Mouse (Mus musculus) lung, postnatal 0 days (tissue): Measurements from ENCODE around the gene Tmem178b. TPM values are rescaled to one million over a fixed set of nuclear protein-coding genes. Genes with fewer than 3 reads are reported as not detected.
A peak's percentile ranks its signal among the peaks of the same experiment; 100 is the strongest.

Source experiments
- ATAC-seq: fragments of 200-750 bp; cut with Nextera tagmentation; 2 replicates; pipeline ENCODE4 v1.8.0; 2017; ENCODE audit warnings: moderate library complexity
- DNase-seq: peaks from one replicate; pipeline ENCODE4 v3.0.0-alpha.2; 2016; ENCODE audit warnings: low spot score
- H3K27ac ChIP-seq: fragments of 300-500 bp; sonication (generic); 2 replicates; pipeline ENCODE4 v1.5.1; 2014; ENCODE audit warnings: antibody characterized with exemption, mild to moderate bottlenecking, low read length, mixed read lengths
- H3K27me3 ChIP-seq: fragments of 300-500 bp; sonication (generic); replicated peaks from 2 replicates; pipeline ENCODE4 v1.6.1; 2014; ENCODE audit warnings: low read length, mixed read lengths; ENCODE audit not compliant: insufficient read depth
- H3K36me3 ChIP-seq: fragments of 300-500 bp; sonication (generic); 2 replicates; pipeline ENCODE4 v1.6.1; 2014; ENCODE audit warnings: low read length, mixed read lengths; ENCODE audit not compliant: insufficient read depth
- H3K4me1 ChIP-seq: fragments of 300-500 bp; sonication (generic); 2 replicates; pipeline ENCODE4 v1.6.1; 2014; ENCODE audit warnings: antibody characterized with exemption, low read depth, low read length, mixed read lengths; ENCODE audit not compliant: insufficient read depth
- H3K4me2 ChIP-seq: fragments of 300-500 bp; sonication (generic); replicated peaks from 2 replicates; pipeline ENCODE4 v1.6.1; 2014; ENCODE audit warnings: low read depth, mild to moderate bottlenecking, low read length, moderate library complexity, mixed read lengths
- H3K4me3 ChIP-seq: fragments of 300-500 bp; sonication (generic); 2 replicates; pipeline ENCODE4 v1.5.1; 2014; ENCODE audit warnings: low read depth, low read length
- H3K9ac ChIP-seq: fragments of 300-500 bp; sonication (generic); replicated peaks from 2 replicates; pipeline ENCODE4 v1.6.1; 2014; ENCODE audit warnings: low read depth, mild to moderate bottlenecking
- H3K9me3 ChIP-seq: fragments of 300-500 bp; sonication (generic); 2 replicates; pipeline ENCODE4 v1.6.1; 2016; ENCODE audit warnings: low read length, mixed read lengths
- CTCF ChIP-seq: IDR thresholded peaks from 2 replicates; pipeline ENCODE4 v1.5.1; 2016; ENCODE audit warnings: antibody characterized with exemption, mild to moderate bottlenecking
- EP300 ChIP-seq: IDR thresholded peaks from 2 replicates; pipeline ENCODE4 v1.6.1; 2016; ENCODE audit warnings: antibody characterized with exemption, mild to moderate bottlenecking, control low read depth
- WGBS: fragments of 180-500 bp; shearing (Covaris S2); extraction: QIAGEN DNeasy Blood & Tissue Kit; methylation state at CpG from one replicate; pipeline ENCODE4 v1.1.7; 2014; 5-methylcytosine and 5-hydroxymethylcytosine counted together
- polyA plus RNA-seq: library from polyadenylated mRNA; unstranded; fragments of >200 nt; fragmentation: Nextera tagmentation; extraction: Ambion mirVana; gene quantifications from 2 replicates; pipeline ENCODE4 v1.2.1, GENCODE M21; 2015

The Tmem178b gene
- polyA plus RNA-seq, 1 experiment from 2014 or later: 0.10 TPM

DNA sequence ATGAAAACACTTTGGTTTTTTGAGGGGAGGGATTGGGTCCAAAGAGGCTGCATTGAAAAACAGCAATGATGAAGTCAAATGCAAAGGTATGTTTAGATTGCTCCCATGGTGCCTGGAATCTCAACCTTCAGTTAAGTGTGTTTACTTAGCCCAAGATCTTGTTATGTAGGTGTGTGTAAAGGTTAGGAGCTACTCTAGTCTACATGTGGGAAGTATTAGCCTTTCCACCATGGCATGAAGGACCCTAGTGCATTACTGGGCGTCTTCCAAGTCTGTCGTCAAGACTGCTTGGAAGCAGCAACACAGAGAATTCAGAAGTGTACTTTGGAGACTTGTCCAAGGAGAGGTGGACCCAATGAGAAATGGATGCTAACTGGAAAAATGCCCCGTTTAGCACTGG, 205.3 kb downstream of the Tmem178b start:
- Histone ChIP-seq H3K36me3 (no peaks in the 10 kb centered on the region), H3K9ac (no peak overlapping the region), H3K4me1 (no peaks in the 10 kb centered on the region), H3K4me3 (no peak overlapping the region), H3K27ac (no peak overlapping the region), H3K27me3 (no peaks in the 10 kb centered on the region), H3K4me2 (no peak overlapping the region), H3K9me3 (no peaks in the 10 kb centered on the region)
- DNase-seq (peak; percentile 67), ATAC-seq (peak; percentile 93)
- no peak for TF ChIP-seq CTCF
- peak; percentile 77 for TF ChIP-seq EP300
- 51% methylated on average over 3 of the region's 3 CpGs for WGBS

DNA sequence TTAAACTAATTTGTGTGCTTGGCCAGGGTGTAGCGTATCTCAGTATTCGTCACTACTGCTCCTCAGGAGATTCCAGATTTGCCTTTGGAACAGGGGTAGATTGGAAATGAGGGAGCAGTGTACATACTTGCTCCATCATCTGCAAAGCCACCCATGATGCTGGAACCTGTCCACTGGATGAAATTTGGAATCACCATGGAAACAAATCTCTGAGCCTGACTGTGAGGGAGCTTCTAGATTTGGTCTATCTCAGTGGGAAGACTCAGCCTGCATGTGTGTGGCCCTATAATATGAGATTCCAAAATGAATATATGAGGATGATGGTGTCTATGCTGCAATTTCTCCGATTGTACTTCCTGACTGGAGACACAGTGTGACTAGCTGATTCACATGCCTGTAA, 210.7 kb downstream of the Tmem178b start:
- Histone ChIP-seq H3K4me2 (no peak overlapping the region), H3K27me3 (no peaks in the 10 kb centered on the region), H3K4me1 (no peaks in the 10 kb centered on the region), H3K27ac (no peak overlapping the region), H3K9me3 (no peaks in the 10 kb centered on the region), H3K36me3 (no peaks in the 10 kb centered on the region), H3K9ac (no peak overlapping the region), H3K4me3 (no peak overlapping the region)
- WGBS: 76% methylated on average over 3 of the region's 3 CpGs
- no peak for DNase-seq
- no peak for TF ChIP-seq EP300
- no peak for TF ChIP-seq CTCF
- no peak for ATAC-seq

DNA sequence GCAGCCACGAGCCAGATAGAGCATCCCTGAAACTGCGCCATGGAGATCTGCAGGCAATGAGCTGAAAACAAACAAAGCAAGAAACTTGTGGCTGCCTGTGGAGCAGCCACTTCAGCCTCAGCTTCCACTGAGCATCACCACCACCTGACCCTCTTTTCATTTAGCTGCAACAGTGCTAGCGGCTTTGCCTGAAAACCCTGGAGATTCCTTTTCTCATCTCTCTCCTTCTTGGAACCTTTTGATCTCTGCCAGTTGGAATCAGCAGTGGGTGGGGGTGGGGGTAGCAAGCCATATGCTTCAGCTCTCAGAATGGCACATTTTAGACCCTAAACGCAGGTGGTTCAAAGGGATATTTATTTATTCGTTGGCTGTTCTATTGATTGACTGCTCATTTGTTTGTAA, 218.2 kb downstream of the Tmem178b start:
- H3K27ac ChIP-seq: no peak overlapping the region
- TF ChIP-seq EP300 (no peak), CTCF (no peak)
- whole genome bisulfite sequencing: 14% methylated on average over 5 of the region's 5 CpGs
- DNase-seq (no peak), ATAC-seq (no peak)
- no peaks in the 10 kb centered on the region for H3K27me3 ChIP-seq
- H3K4me1 ChIP-seq: no peaks in the 10 kb centered on the region
- no peaks in the 10 kb centered on the region for H3K9me3 ChIP-seq
- H3K4me2 ChIP-seq: no peak overlapping the region
- no peak overlapping the region for H3K4me3 ChIP-seq
- no peaks in the 10 kb centered on the region for H3K36me3 ChIP-seq
- H3K9ac ChIP-seq: no peak overlapping the region

DNA sequence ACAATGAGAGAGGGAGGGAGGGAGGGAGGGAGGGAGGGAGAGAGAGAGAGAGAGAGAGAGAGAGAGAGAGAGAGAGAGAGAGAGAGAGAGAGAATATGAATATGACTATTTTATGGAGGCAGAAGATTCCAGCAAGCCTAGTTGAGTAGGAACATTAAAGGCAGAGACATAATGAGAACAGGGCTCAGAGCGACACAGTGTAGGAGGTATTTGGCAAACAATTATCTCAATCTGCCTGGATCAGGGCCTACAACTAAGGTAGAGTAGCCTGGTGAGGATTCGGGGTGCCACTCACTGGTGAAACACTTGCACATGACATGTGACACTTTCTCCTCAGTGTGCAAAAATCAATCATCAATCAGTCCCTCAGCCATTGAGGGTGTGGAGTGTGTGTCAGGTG, 225.4 kb downstream of the Tmem178b start:
- Histone ChIP-seq H3K36me3 (no peaks in the 10 kb centered on the region), H3K27me3 (no peaks in the 10 kb centered on the region), H3K4me1 (no peaks in the 10 kb centered on the region), H3K9ac (no peak overlapping the region), H3K9me3 (no peaks in the 10 kb centered on the region), H3K27ac (no peak overlapping the region), H3K4me3 (no peak overlapping the region), H3K4me2 (no peak overlapping the region)
- TF ChIP-seq CTCF (no peak), EP300 (no peak)
- WGBS: 74% methylated on average over 2 of the region's 2 CpGs
- DNase-seq (no peak), ATAC-seq (no peak)

DNA sequence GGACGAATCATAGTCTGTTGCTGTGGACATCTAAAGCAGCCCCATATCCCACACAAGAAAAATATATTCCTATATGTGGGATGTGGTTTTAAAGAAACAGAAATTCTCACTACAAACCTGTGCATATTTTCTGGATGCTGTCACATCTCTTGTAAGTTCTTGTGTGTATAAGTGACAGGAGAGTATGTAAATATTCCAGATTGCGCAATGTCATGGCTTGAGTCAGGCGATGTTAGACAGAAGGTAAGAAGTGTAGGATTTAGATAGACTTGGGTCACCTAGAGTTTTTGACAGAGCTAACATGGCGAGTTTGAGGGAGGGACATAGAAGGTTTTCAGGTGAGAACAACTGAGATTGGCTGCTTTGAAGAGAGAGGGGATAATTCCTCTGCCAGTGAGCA, 228.7 kb downstream of the Tmem178b start:
- TF ChIP-seq CTCF (no peak), EP300 (peak; percentile 76)
- no peak; the same call in 1 of the 2 replicates for ATAC-seq
- no peaks in the 10 kb centered on the region for H3K4me1 ChIP-seq
- no peak overlapping the region for H3K27ac ChIP-seq
- DNase-seq: peak; percentile 50
- no peaks in the 10 kb centered on the region for H3K36me3 ChIP-seq
- no peak overlapping the region for H3K4me2 ChIP-seq
- no peak overlapping the region for H3K9ac ChIP-seq
- no peak overlapping the region for H3K4me3 ChIP-seq
- 53% methylated on average over 4 of the region's 4 CpGs for WGBS
- no peaks in the 10 kb centered on the region for H3K9me3 ChIP-seq
- H3K27me3 ChIP-seq: no peaks in the 10 kb centered on the region

DNA sequence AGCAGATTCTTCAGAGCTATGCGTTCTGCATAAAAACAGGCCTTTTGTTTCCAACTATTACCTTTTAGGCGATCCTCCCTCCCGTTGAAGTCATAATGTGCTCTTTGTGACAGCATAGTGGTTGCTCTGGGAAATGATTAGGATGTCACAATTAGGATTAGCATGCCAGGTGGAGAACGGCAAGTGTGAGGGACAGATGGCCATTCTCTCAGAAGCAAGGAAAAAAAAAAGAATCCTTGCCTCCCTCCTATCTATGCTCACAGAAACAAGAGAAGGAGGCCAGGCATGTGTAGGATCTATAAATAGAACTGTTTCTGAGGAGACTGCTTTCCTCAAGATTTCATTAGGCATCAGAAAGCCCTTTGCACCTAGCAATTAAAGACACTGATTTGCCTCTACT, 229.8 kb downstream of the Tmem178b start:
- DNase-seq (no peak), ATAC-seq (no peak)
- H3K36me3 ChIP-seq: no peaks in the 10 kb centered on the region
- H3K9ac ChIP-seq: no peak overlapping the region
- no peaks in the 10 kb centered on the region for H3K4me1 ChIP-seq
- no peaks in the 10 kb centered on the region for H3K27me3 ChIP-seq
- 64% methylated on average over 4 of the region's 4 CpGs for WGBS
- TF ChIP-seq CTCF: no peak
- TF ChIP-seq EP300: no peak
- H3K9me3 ChIP-seq: no peaks in the 10 kb centered on the region
- H3K4me3 ChIP-seq: no peak overlapping the region
- H3K27ac ChIP-seq: no peak overlapping the region
- H3K4me2 ChIP-seq: no peak overlapping the region

DNA sequence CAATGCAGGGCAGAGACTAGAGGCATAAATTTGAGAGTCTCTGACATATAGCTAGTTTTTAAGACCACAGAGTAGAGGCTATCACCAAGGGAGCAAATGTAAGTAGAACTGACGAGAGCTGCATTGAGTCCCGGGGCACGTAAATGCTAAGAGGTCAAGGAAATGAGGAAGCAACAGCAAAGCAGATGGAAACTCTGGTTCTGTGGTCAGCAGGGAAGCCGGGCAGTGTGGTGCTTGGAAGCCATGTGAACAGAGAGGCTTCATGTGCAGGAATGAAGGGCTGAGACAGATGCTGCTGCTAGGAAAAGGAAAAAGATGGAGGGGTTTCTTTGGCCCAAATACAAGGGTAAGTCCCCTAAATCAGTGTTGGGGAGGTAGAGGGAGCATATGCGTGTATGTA, 237.0 kb downstream of the Tmem178b start:
- WGBS: 81% methylated on average over 5 of the region's 5 CpGs
- ATAC-seq: no peak

More for the DNA sequence above, 237.0 kb downstream of the Tmem178b start:
- no peak overlapping the region for H3K9ac ChIP-seq
- no peak for TF ChIP-seq EP300
- TF ChIP-seq CTCF: no peak
- no peaks in the 10 kb centered on the region for H3K36me3 ChIP-seq
- no peak for DNase-seq
- H3K9me3 ChIP-seq: no peaks in the 10 kb centered on the region
- no peak overlapping the region for H3K27ac ChIP-seq
- no peak overlapping the region for H3K4me2 ChIP-seq
- H3K4me3 ChIP-seq: no peak overlapping the region
- H3K27me3 ChIP-seq: no peaks in the 10 kb centered on the region
- no peaks in the 10 kb centered on the region for H3K4me1 ChIP-seq
